Mouse (Mus musculus) C2C12 (cell line): ENCODE results near the gene Ube2h. TPM values are rescaled to one million over a fixed set of nuclear protein-coding genes. Genes with fewer than 3 reads are reported as not detected.

Experiments
- H3K27me3 ChIP-seq: one replicate; pipeline ENCODE4 v1.6.1; 2011; ENCODE audit not compliant: control insufficient read depth, insufficient read depth, insufficient read length
- H3K36me3 ChIP-seq: one replicate; pipeline ENCODE4 v1.6.1; 2011; ENCODE audit not compliant: control insufficient read depth, insufficient read depth
- H3K4me3 ChIP-seq: one replicate; pipeline ENCODE4 v1.5.1; 2011; ENCODE audit warnings: mild to moderate bottlenecking, control low read depth; ENCODE audit not compliant: poor library complexity, insufficient read depth, severe bottlenecking
- H3K79me2 ChIP-seq: one replicate; pipeline ENCODE4 v1.6.1; 2011; ENCODE audit not compliant: control insufficient read depth, insufficient read depth
- H3K79me3 ChIP-seq: one replicate; pipeline ENCODE4 v1.6.1; 2011; ENCODE audit warnings: low read depth, control low read depth
- H3ac ChIP-seq: one replicate; pipeline ENCODE3; 2011; ENCODE audit warnings: low read depth; ENCODE audit not compliant: control insufficient read depth, insufficient read length
- CEBPB ChIP-seq: IDR thresholded peaks from one replicate; pipeline ENCODE4 v1.6.1; 2011; ENCODE audit warnings: low read depth, mild to moderate bottlenecking, control low read depth, moderate library complexity
- CTCF ChIP-seq: IDR thresholded peaks from one replicate; pipeline ENCODE4 v1.5.1; 2011; ENCODE audit not compliant: control insufficient read depth, insufficient read depth, insufficient read length
- FOSL1 ChIP-seq: IDR thresholded peaks from one replicate; pipeline ENCODE4 v1.8.0; 2011; ENCODE audit warnings: mild to moderate bottlenecking, low read length; ENCODE audit not compliant: poor library complexity, insufficient read depth, severe bottlenecking
- MAX ChIP-seq: IDR thresholded peaks from one replicate; pipeline ENCODE4 v1.6.1; 2011; ENCODE audit warnings: mild to moderate bottlenecking, control low read depth
- MYOD1 ChIP-seq: IDR thresholded peaks from one replicate; pipeline ENCODE4 v1.6.1; 2011; ENCODE audit warnings: low read depth; ENCODE audit not compliant: control insufficient read depth, insufficient read length
- MYOG ChIP-seq: IDR thresholded peaks from one replicate; pipeline ENCODE4 v1.6.1; 2011; ENCODE audit not compliant: control insufficient read depth, insufficient read length; ENCODE audit errors: extremely low read depth
- USF1 ChIP-seq: IDR thresholded peaks from one replicate; pipeline ENCODE4 v1.6.1; 2011; ENCODE audit warnings: low read depth, mild to moderate bottlenecking, control low read depth, moderate library complexity
- polyA plus RNA-seq: library from polyadenylated mRNA; unstranded; fragments of >200 nt; fragmentation: generic; extraction: Trizol; gene quantifications from one replicate; pipeline ENCODE4 v1.2.1, GENCODE M21; 2012; ENCODE audit warnings: missing spikeins

The Ube2h gene
- polyA plus RNA-seq, 1 experiment: 14.9 TPM

- H3K4me3 ChIP-seq: no peak overlapping the region
- H3K79me3 ChIP-seq: no peaks in the 10 kb centered on the region
- H3K36me3 ChIP-seq: peaks cover 34% of the 10 kb centered on the region
- TF ChIP-seq FOSL1 (no peak), MYOD1 (no peak), MAX (no peak)
- H3K79me2 ChIP-seq: peaks cover 6% of the 10 kb centered on the region
- no peaks in the 10 kb centered on the region for H3K27me3 ChIP-seq
- H3ac ChIP-seq: no peak overlapping the region
These were observed 27.5 kb downstream of the Ube2h start for GRCm38 (mm10) chr6:30276882-30277281.

- peaks cover 1% of the 10 kb centered on the region for H3K79me2 ChIP-seq
- peaks cover 36% of the 10 kb centered on the region for H3K36me3 ChIP-seq
- no peaks in the 10 kb centered on the region for H3K79me3 ChIP-seq
- no peak for TF ChIP-seq USF1
- no peak for TF ChIP-seq CTCF
- no peak for TF ChIP-seq FOSL1
- no peak for TF ChIP-seq MYOG
- TF ChIP-seq MYOD1: no peak
- no peak for TF ChIP-seq CEBPB
- TF ChIP-seq MAX: no peak
- H3K27me3 ChIP-seq: no peaks in the 10 kb centered on the region
- H3ac ChIP-seq: no peak overlapping the region
- no peak overlapping the region for H3K4me3 ChIP-seq
These were observed 28.0 kb downstream of the Ube2h start for GRCm38 (mm10) chr6:30276375-30276774.

- Histone ChIP-seq H3K79me3 (no peaks in the 10 kb centered on the region), H3K4me3 (no peak overlapping the region), H3K27me3 (no peaks in the 10 kb centered on the region), H3K36me3 (peaks cover 39% of the 10 kb centered on the region), H3ac (no peak overlapping the region), H3K79me2 (no peaks in the 10 kb centered on the region)
- TF ChIP-seq MYOD1: no peak
- TF ChIP-seq FOSL1: no peak
- no peak for TF ChIP-seq MAX
- TF ChIP-seq CEBPB: no peak
- no peak for TF ChIP-seq CTCF
- TF ChIP-seq MYOG: no peak
- no peak for TF ChIP-seq USF1
These were observed 29.0 kb downstream of the Ube2h start for GRCm38 (mm10) chr6:30275159-30275847.

DNA sequence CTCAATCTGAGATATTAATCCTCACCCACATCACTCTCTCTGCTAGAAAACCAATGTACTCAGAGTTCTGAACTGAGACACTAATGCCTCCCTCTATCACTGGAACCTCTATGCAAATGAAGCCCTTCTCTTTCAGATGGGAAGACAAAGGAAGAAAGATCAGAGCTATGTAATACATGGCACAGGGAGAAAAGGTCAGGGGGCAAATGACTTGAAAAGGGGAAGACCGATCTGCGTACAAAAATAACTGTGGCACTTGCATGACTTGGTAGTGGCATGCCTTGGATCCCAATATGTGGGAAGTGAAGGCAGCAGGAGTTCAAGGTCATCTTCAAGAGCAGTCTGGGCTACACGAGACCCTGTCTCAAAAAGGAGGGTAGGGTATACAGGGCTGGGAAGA is 31.4 kb downstream of the Ube2h start:
- Histone ChIP-seq H3K79me3 (no peaks in the 10 kb centered on the region), H3K36me3 (peaks cover 31% of the 10 kb centered on the region), H3K27me3 (no peaks in the 10 kb centered on the region), H3K4me3 (no peak overlapping the region), H3K79me2 (no peaks in the 10 kb centered on the region), H3ac (no peak overlapping the region)
- TF ChIP-seq CEBPB (no peak), USF1 (no peak), CTCF (no peak), MYOG (no peak), MYOD1 (no peak), MAX (no peak), FOSL1 (no peak)

DNA sequence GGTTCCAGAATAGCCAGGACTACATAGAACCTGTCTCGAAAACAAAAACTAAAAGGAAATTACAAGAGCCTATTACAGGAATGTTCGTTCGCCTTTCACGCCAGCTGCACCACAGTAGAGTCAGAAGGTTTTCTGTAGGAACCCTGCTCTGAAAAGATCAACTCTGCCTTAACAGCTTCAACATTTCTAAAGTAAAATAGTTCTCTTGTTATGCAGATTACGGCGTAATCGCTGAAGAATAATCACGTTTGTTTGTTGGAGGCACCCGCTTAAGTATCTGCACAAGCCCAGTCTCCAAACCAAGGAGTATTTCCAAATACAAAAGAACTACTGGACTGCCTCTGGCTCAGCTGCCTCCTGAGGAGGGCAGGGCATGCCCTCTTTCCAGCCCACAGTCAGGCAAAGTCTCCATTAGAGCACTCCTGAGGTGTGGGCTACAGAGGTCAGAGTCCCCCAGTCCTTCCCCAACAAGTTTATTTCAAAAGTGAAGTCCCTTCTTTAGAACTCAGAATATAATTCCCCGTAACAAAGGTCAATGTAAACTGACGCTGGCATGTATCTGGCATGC is 31.9 kb downstream of the Ube2h start:
- TF ChIP-seq MYOG (no peak), MYOD1 (no peak), USF1 (no peak)
- no peak overlapping the region for H3ac ChIP-seq
- H3K36me3 ChIP-seq: peaks cover 27% of the 10 kb centered on the region
- no peak overlapping the region for H3K4me3 ChIP-seq
- H3K79me2 ChIP-seq: no peaks in the 10 kb centered on the region
- no peaks in the 10 kb centered on the region for H3K79me3 ChIP-seq
- no peaks in the 10 kb centered on the region for H3K27me3 ChIP-seq

- TF ChIP-seq MYOG (no peak), USF1 (no peak), CTCF (no peak), CEBPB (no peak), FOSL1 (no peak), MAX (no peak), MYOD1 (no peak)
- no peaks in the 10 kb centered on the region for H3K27me3 ChIP-seq
- H3K79me2 ChIP-seq: no peaks in the 10 kb centered on the region
- H3ac ChIP-seq: no peak overlapping the region
- no peaks in the 10 kb centered on the region for H3K79me3 ChIP-seq
- H3K4me3 ChIP-seq: no peak overlapping the region
- H3K36me3 ChIP-seq: peaks cover 21% of the 10 kb centered on the region
These were observed 34.5 kb downstream of the Ube2h start for GRCm38 (mm10) chr6:30269846-30270245.
